Mouse (Mus musculus) cerebellum, postnatal 4 days (tissue): ENCODE results near the gene Pigyl.

ENCODE experiments used
- DNase-seq, 2 experiments: peaks; one replicate each; pipeline ENCODE4 v3.0.0; 2022; ENCODE audit warnings: low spot score in 2 of 2, mixed read lengths in 1 of 2

Pigyl gene

GRCm38 (mm10) chr9:22196412-22196811 lies 39.8 kb downstream of the Pigyl start:
- no peak for DNase-seq
